Mouse (Mus musculus): ENCODE measurements around the gene H2-DMb1. TPM values are rescaled to one million over a fixed set of nuclear protein-coding genes. Genes with fewer than 3 reads are reported as not detected.

Gene H2-DMb1
- total RNA-seq (2023), result 718 to 852 TPM (median 762 TPM) in 4 replicates

GRCm38 (mm10) chr17:34152923-34153322 is at the start of gene H2-DMb1:
H2-DMb1 (plus strand) TSS chr17:34153072.

GRCm38 (mm10) chr17:34119249-34120179 is 33.4 kb upstream of the H2-DMb1 start, which contains the start of gene H2-DMa:
H2-DMa (plus strand) TSS chr17:34119541.

GRCm38 (mm10) chr17:34122188-34122984 is 30.5 kb upstream of the H2-DMb1 start, which contains the start of gene Brd2:
Brd2 (minus strand) TSS chr17:34122634.

GRCm38 (mm10) chr17:34143033-34143432 is 9.8 kb upstream of the H2-DMb1 start, which contains the start of gene H2-DMb2:
H2-DMb2 (plus strand) TSS chr17:34143307.

GRCm38 (mm10) chr17:34187261-34187916 is 34.5 kb downstream of the H2-DMb1 start, which contains the start of the genes Tap1 and Psmb9:
Tap1 (plus strand) TSS chr17:34187553.
Psmb9 (minus strand) TSS chr17:34187764.

GRCm38 (mm10) chr17:34196941-34197894 is 44.3 kb downstream of the H2-DMb1 start, which contains the start of gene Psmb8:
Psmb8 (plus strand) TSS chr17:34197721.

GRCm38 (mm10) chr17:34203444-34203843 is 50.6 kb downstream of the H2-DMb1 start, which contains the start of gene Tap2:
Tap2 (plus strand) TSS chr17:34203527.

Other genes starting within 250 kb of the H2-DMb1 start
- gene Platr17, start 247.9 kb upstream of the H2-DMb1 start, total RNA-seq (2023), result 0.75 to 0.94 TPM in 2 of 4 replicates, not detected in the others
- 43.7 to 52.6 TPM (median 49.3 TPM) in 4 replicates for gene Daxx, start 243.7 kb upstream of the H2-DMb1 start, total RNA-seq (2023)
- gene Tapbp, start 237.2 kb upstream of the H2-DMb1 start, total RNA-seq (2023), result 431 to 449 TPM (median 436 TPM) in 4 replicates
- 37.5 to 42.9 TPM (median 39.2 TPM) in 4 replicates for gene Zbtb22, start 237.2 kb upstream of the H2-DMb1 start, total RNA-seq (2023)
- gene Rgl2, start 223.5 kb upstream of the H2-DMb1 start, total RNA-seq (2023), result 169 to 183 TPM (median 181 TPM) in 4 replicates
- 55.2 to 64.5 TPM (median 58.4 TPM) in 4 replicates for gene Pfdn6, start 212.7 kb upstream of the H2-DMb1 start, total RNA-seq (2023)
- gene Wdr46, start 212.4 kb upstream of the H2-DMb1 start, total RNA-seq (2023), result 37.1 to 42.6 TPM (median 40.1 TPM) in 4 replicates
- gene B3galt4, start 201.6 kb upstream of the H2-DMb1 start, total RNA-seq (2023), result 3.9 to 6.1 TPM (median 5.8 TPM) in 4 replicates
- gene Vps52, start 197.3 kb upstream of the H2-DMb1 start, total RNA-seq (2023), result 86.2 to 102 TPM (median 93.0 TPM) in 4 replicates
- 1,434 to 1,528 TPM (median 1,474 TPM) in 4 replicates for gene Rps18, start 197.1 kb upstream of the H2-DMb1 start, total RNA-seq (2023)
- gene H2-K1, start 152.7 kb upstream of the H2-DMb1 start, total RNA-seq (2023), result 2,712 to 3,144 TPM (median 2,852 TPM) in 4 replicates
- gene Ring1, start 128.4 kb upstream of the H2-DMb1 start, total RNA-seq (2023), result 31.0 to 45.2 TPM (median 32.4 TPM) in 4 replicates
- gene H2-Ke6, start 125.0 kb upstream of the H2-DMb1 start, total RNA-seq (2023), result 122 to 144 TPM (median 136 TPM) in 4 replicates
- 63.8 to 91.4 TPM (median 78.7 TPM) in 4 replicates for gene Slc39a7, start 121.4 kb upstream of the H2-DMb1 start, total RNA-seq (2023)
- 106 to 119 TPM (median 119 TPM) in 4 replicates for gene Rxrb, start 121.3 kb upstream of the H2-DMb1 start, total RNA-seq (2023)
- 4.3 to 8.8 TPM (median 5.6 TPM) in 4 replicates for gene Col11a2, start 113.6 kb upstream of the H2-DMb1 start, total RNA-seq (2023)
- 232 to 249 TPM (median 239 TPM) in 4 replicates for gene H2-Oa, start 60.7 kb upstream of the H2-DMb1 start, total RNA-seq (2023)
- 659 to 693 TPM (median 673 TPM) in 4 replicates for gene H2-DMa, start 33.5 kb upstream of the H2-DMb1 start, total RNA-seq (2023)
- gene Brd2, start 30.4 kb upstream of the H2-DMb1 start, total RNA-seq (2023), result 421 to 508 TPM (median 482 TPM) in 4 replicates
- gene H2-DMb2, start 9.8 kb upstream of the H2-DMb1 start, total RNA-seq (2023), result 1,557 to 1,593 TPM (median 1,583 TPM) in 4 replicates
- gene Tap1, start 34.5 kb downstream of the H2-DMb1 start, total RNA-seq (2023), result 128 to 142 TPM (median 134 TPM) in 4 replicates
- gene Psmb9, start 34.7 kb downstream of the H2-DMb1 start, total RNA-seq (2023), result 94.7 to 115 TPM (median 111 TPM) in 4 replicates
- gene Psmb8, start 44.6 kb downstream of the H2-DMb1 start, total RNA-seq (2023), result 201 to 222 TPM (median 208 TPM) in 4 replicates
- 108 to 140 TPM (median 126 TPM) in 4 replicates for gene Tap2, start 50.5 kb downstream of the H2-DMb1 start, total RNA-seq (2023)
- 973 to 1,048 TPM (median 1,003 TPM) in 4 replicates for gene H2-Ob, start 85.8 kb downstream of the H2-DMb1 start, total RNA-seq (2023)
- gene H2-Ab1, start 104.6 kb downstream of the H2-DMb1 start, total RNA-seq (2023), result 5,714 to 6,004 TPM (median 5,823 TPM) in 4 replicates
- gene H2-Aa, start 134.8 kb downstream of the H2-DMb1 start, total RNA-seq (2023), result 5,071 to 5,156 TPM (median 5,095 TPM) in 4 replicates
- 3,754 to 3,983 TPM (median 3,819 TPM) in 4 replicates for gene H2-Eb1, start 152.8 kb downstream of the H2-DMb1 start, total RNA-seq (2023)
- gene H2-Eb2, start 172.6 kb downstream of the H2-DMb1 start, total RNA-seq (2023), result 39.5 to 45.2 TPM (median 44.6 TPM) in 4 replicates
- gene Btnl2, start 201.8 kb downstream of the H2-DMb1 start, total RNA-seq (2023), result 8.7 to 12.1 TPM (median 11.4 TPM) in 4 replicates
- 2.4 to 4.0 TPM (median 3.3 TPM) in 4 replicates for gene Btnl1, start 224.1 kb downstream of the H2-DMb1 start, total RNA-seq (2023)
- 15.9 to 24.9 TPM (median 20.4 TPM) in 4 replicates for gene BC051142, start 245.7 kb downstream of the H2-DMb1 start, total RNA-seq (2023)